Mouse (Mus musculus): ENCODE results near the gene Nostrin. TPM values are rescaled to one million over a fixed set of nuclear protein-coding genes. Genes with fewer than 3 reads are reported as not detected.

Nostrin gene
- polyA plus RNA-seq, 1 experiment from 2014 or later, result 1.0 TPM

- Histone ChIP-seq H3K27ac (no peak overlapping the region), H3K9me3 (no peaks in the 10 kb centered on the region), H3K27me3 (ENCODE audit: poor library complexity, severe bottlenecking) (no peaks in the 10 kb centered on the region), H3K36me3 (replicated peaks) (no peaks in the 10 kb centered on the region), H3K4me3 (no peak overlapping the region), H3K4me1 (peaks cover 7% of the 10 kb centered on the region; the same call in 1 of the 2 replicates)
- no peak for DNase-seq (ENCODE audit: extremely low spot score, low spot score)
- WGBS, result 69% methylated on average over 10 of the region's 10 CpGs
Observed at GRCm38 (mm10) chr2:69212652-69213051, 77.1 kb downstream of the Nostrin start.

DNA sequence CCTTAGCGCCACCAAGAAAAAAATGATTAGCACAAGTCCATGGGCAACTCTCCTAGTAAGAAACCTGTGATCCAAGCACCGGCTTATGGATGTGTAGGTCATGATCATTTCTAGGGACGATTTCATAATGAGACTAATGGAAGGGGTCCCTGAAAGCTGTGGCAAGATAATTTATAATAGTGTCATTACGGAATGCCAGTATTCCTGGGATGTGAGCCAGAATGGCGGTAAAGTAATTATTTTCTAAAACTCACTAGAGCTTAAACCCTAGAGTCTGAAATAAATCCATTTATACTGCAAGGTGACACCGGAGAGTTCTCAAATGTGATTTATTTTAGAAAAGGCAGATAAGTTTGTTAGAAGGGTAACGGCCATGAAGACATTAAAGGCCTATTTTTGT lies 79.6 kb downstream of the Nostrin start:
- Histone ChIP-seq H3K27me3 (ENCODE audit: poor library complexity, severe bottlenecking) (no peaks in the 10 kb centered on the region), H3K4me3 (no peak overlapping the region), H3K9me3 (no peaks in the 10 kb centered on the region), H3K4me1 (peaks cover 6% of the 10 kb centered on the region; the same call in 1 of the 2 replicates), H3K27ac (no peak overlapping the region), H3K36me3 (replicated peaks) (no peaks in the 10 kb centered on the region)
- 93% methylated on average over 7 of the region's 7 CpGs for WGBS
- no peak for DNase-seq (ENCODE audit: extremely low spot score, low spot score)

DNA sequence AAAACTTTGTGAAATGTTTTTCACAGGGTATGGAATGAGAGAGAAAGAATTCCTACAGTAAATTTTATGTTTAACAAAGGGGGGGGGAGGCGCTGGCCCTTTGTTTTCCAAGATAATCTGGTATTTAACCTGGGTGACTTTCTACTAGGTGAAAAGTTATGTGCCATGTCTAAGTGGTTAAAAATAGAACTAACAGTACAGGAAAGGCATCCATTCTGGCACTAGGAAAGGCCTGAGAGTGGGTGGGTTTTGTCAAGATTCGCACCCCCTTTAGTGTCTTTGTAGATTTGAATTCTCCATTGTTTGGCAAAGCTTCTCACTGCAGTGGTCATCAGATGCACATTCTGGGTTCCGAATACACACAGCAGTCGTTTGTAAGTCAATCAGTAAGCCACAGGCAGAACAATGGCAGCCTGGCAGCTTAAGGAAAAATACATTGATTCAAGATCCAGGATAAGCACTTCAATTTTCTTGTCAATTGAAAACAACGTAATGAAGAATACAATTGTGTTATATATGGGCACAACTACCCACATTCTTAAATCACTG lies 86.3 kb downstream of the Nostrin start:
- H3K36me3 ChIP-seq (replicated peaks), result no peaks in the 10 kb centered on the region
- no peaks in the 10 kb centered on the region for H3K27me3 ChIP-seq (ENCODE audit: poor library complexity, severe bottlenecking)
- no peak overlapping the region for H3K4me3 ChIP-seq
- H3K27ac ChIP-seq, result no peak overlapping the region
- H3K4me1 ChIP-seq, result 0 out of 2 replicates have a peak, but pooled peaks cover 3% of the 10 kb centered on the region
- WGBS, result 33% methylated on average over 5 of the region's 5 CpGs
- no peak for DNase-seq (ENCODE audit: extremely low spot score, low spot score)
- H3K9me3 ChIP-seq, result no peaks in the 10 kb centered on the region

GRCm38 (mm10) chr2:69222815-69223214 lies 87.2 kb downstream of the Nostrin start:
- no peaks in the 10 kb centered on the region for H3K36me3 ChIP-seq (replicated peaks)
- 85% methylated on average over 10 of the region's 10 CpGs for WGBS
- H3K4me3 ChIP-seq, result no peak overlapping the region
- H3K9me3 ChIP-seq, result no peaks in the 10 kb centered on the region
- no peaks in the 10 kb centered on the region for H3K27me3 ChIP-seq (ENCODE audit: poor library complexity, severe bottlenecking)
- no peak overlapping the region for H3K27ac ChIP-seq
- no peak for DNase-seq (ENCODE audit: extremely low spot score, low spot score)
- 0 out of 2 replicates have a peak, but pooled peaks cover 3% of the 10 kb centered on the region for H3K4me1 ChIP-seq

- Histone ChIP-seq H3K27ac (no peak overlapping the region), H3K36me3 (replicated peaks) (no peaks in the 10 kb centered on the region), H3K27me3 (ENCODE audit: poor library complexity, severe bottlenecking) (no peaks in the 10 kb centered on the region), H3K9me3 (no peaks in the 10 kb centered on the region), H3K4me3 (no peak overlapping the region), H3K4me1 (0 out of 2 replicates have a peak, but pooled peaks cover 3% of the 10 kb centered on the region)
- DNase-seq (ENCODE audit: extremely low spot score, low spot score), result no peak
- WGBS, result 66% methylated on average over 2 of the region's 2 CpGs
Observed at GRCm38 (mm10) chr2:69224724-69225123, 89.1 kb downstream of the Nostrin start.

DNA sequence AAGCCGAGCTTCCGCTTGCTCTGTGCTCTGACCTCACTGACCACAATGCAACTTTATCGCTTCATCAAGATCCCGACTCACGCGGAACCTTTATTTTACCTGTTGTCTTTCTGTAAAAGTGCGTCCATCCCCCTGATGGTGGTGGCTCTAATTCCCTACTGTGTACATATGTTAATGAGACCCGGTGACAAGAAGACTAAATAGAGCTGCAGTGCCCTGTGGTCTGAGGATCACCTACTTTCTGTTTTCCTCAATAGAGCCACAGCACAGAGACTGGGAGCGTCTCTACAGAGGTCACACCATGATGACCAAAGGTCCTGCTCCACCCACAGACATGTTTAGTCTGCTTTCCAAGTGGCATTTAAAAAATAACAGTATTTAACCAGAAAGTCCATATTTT lies 91.3 kb downstream of the Nostrin start:
- 91% methylated on average over 9 of the region's 9 CpGs for WGBS
- Histone ChIP-seq H3K9me3 (no peaks in the 10 kb centered on the region), H3K4me3 (no peak overlapping the region), H3K36me3 (replicated peaks) (no peaks in the 10 kb centered on the region), H3K4me1 (0 out of 2 replicates have a peak, but pooled peaks cover 2% of the 10 kb centered on the region), H3K27me3 (ENCODE audit: poor library complexity, severe bottlenecking) (no peaks in the 10 kb centered on the region; the same call in 1 of the 2 replicates), H3K27ac (no peak overlapping the region)
- no peak for DNase-seq (ENCODE audit: extremely low spot score, low spot score)

DNA sequence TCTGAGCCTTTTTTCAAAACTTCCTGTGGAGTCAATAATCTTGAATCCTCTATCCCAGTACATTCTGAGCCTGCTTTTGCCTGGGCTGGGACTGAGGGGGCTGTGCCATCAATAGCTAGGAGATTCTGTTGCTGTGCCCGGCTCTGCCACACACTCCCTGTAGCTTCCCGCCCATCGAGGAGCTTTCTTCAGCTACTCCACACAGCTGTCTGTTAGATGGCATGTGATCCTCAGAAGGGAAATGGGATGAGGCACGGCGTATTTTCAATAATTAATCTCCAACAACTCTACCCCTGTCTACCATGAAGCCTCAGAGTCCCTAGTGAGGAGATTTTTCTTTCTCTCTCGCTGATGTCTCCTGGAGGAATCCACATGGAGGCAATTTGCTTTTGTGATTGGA lies 93.0 kb downstream of the Nostrin start:
- 86% methylated on average over 6 of the region's 6 CpGs for WGBS

DNA sequence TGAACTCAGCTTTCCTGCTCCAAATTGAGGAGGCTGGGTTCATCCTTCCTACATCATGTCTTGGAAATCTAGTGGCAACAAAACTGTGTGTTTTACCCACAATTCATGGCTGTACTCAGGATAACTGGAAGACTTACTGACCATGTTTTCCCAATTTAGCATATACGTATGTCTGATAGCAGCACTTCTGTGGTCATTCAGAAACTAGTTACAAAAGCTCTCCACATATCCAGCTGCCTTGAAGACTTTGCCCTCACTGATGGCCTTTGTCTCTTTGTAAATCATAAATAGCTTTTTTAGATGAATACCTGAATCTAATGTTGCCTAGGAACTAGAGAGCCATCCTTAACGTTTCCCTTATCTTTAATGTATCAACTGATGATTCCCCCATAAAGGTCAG lies 94.5 kb downstream of the Nostrin start:
- Histone ChIP-seq H3K9me3 (no peaks in the 10 kb centered on the region), H3K4me3 (no peak overlapping the region), H3K27me3 (ENCODE audit: poor library complexity, severe bottlenecking) (no peaks in the 10 kb centered on the region; the same call in 1 of the 2 replicates), H3K27ac (no peak overlapping the region), H3K36me3 (replicated peaks) (no peaks in the 10 kb centered on the region), H3K4me1 (peaks cover 4% of the 10 kb centered on the region; the same call in 1 of the 2 replicates)
- no peak for DNase-seq (ENCODE audit: extremely low spot score, low spot score)
- WGBS, result 93% methylated on average over 2 of the region's 2 CpGs

More for the DNA sequence above, 93.0 kb downstream of the Nostrin start:
- no peak for DNase-seq (ENCODE audit: extremely low spot score, low spot score)
- no peak overlapping the region for H3K27ac ChIP-seq
- H3K4me1 ChIP-seq, result no peaks in the 10 kb centered on the region
- H3K36me3 ChIP-seq (replicated peaks), result no peaks in the 10 kb centered on the region
- H3K4me3 ChIP-seq, result no peak overlapping the region
- H3K9me3 ChIP-seq, result no peaks in the 10 kb centered on the region
- H3K27me3 ChIP-seq (ENCODE audit: poor library complexity, severe bottlenecking), result no peaks in the 10 kb centered on the region; the same call in 1 of the 2 replicates

DNA sequence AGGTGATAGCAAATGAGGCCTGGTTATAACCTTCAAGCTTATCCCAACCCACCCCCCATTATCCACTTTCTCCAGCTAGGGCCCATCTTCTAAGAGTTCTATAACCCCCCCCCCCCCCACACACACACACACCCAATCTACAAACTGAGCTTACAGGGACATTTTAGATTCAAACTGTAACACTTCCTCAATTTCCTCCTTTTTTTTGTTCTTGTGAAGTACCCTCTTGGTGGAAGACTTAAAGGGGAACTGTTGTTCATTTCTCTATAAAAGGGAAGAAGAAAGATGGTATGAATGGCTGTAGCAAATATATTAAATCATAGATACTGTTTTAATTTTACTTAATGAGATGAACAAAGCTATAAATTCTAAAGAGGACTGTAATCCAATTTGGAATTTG lies 96.5 kb downstream of the Nostrin start:
- Histone ChIP-seq H3K36me3 (replicated peaks) (no peaks in the 10 kb centered on the region), H3K4me3 (no peak overlapping the region)

GRCm38 (mm10) chr2:69234976-69235678 lies 99.5 kb downstream of the Nostrin start:
- Histone ChIP-seq H3K27ac (no peak overlapping the region), H3K4me3 (no peak overlapping the region), H3K9me3 (no peaks in the 10 kb centered on the region), H3K4me1 (peaks cover 4% of the 10 kb centered on the region; the same call in 1 of the 2 replicates), H3K36me3 (replicated peaks) (no peaks in the 10 kb centered on the region), H3K27me3 (ENCODE audit: poor library complexity, severe bottlenecking) (peaks cover 25% of the 10 kb centered on the region; the same call in 1 of the 2 replicates)
- no peak for DNase-seq (ENCODE audit: extremely low spot score, low spot score)
- 70% methylated on average over 5 of the region's 5 CpGs for WGBS

More for the DNA sequence above, 96.5 kb downstream of the Nostrin start:
- Histone ChIP-seq H3K9me3 (no peaks in the 10 kb centered on the region), H3K27me3 (ENCODE audit: poor library complexity, severe bottlenecking) (peaks cover 8% of the 10 kb centered on the region; the same call in 1 of the 2 replicates), H3K27ac (no peak overlapping the region), H3K4me1 (peaks cover 4% of the 10 kb centered on the region; the same call in 1 of the 2 replicates)
- DNase-seq (ENCODE audit: extremely low spot score, low spot score), result no peak

Other genes starting within 250 kb of the Nostrin start
- 219 and 224 TPM in 2 replicates for gene Spc25, start 70.4 kb downstream of the Nostrin start, polyA plus RNA-seq (2016; fragmentation: Nextera tagmentation; extraction: Ambion mirVana)
- not detected in 2 replicates for gene G6pc2, start 75.3 kb downstream of the Nostrin start, polyA plus RNA-seq (2016; fragmentation: Nextera tagmentation; extraction: Ambion mirVana)
- not detected in 2 replicates for gene Abcb11, start 206.8 kb downstream of the Nostrin start, polyA plus RNA-seq (2016; fragmentation: Nextera tagmentation; extraction: Ambion mirVana)
- gene Dhrs9, start 244.6 kb downstream of the Nostrin start, polyA plus RNA-seq (2016; fragmentation: Nextera tagmentation; extraction: Ambion mirVana), result not detected in 2 replicates

Data from forebrain, embryonic 10.5 days (tissue).